Mouse (Mus musculus): Measurements from ENCODE around the gene Ttc16. TPM values are rescaled to one million over a fixed set of nuclear protein-coding genes. Genes with fewer than 3 reads are reported as not detected.
A peak's percentile ranks its signal among the peaks of the same experiment; 100 is the strongest.

Gene Ttc16
- total RNA-seq, 4 experiments from 2014 or later: 0.28 to 0.54 (median 0.45) TPM; not detected in 1

- DNase-seq: no peak
These were observed 4.3 kb upstream of the Ttc16 start for GRCm38 (mm10) chr2:32779714-32780113.

GRCm38 (mm10) chr2:32779131-32779530, 3.7 kb upstream of the Ttc16 start:
- DNase-seq: no peak

- no peak for DNase-seq
These were observed 2.6 kb upstream of the Ttc16 start for GRCm38 (mm10) chr2:32778081-32778480.

GRCm38 (mm10) chr2:32776192-32776591, 759 bp upstream of the Ttc16 start:
- DNase-seq: no peak

- DNase-seq: no peak
These were observed 2.7 kb downstream of the Ttc16 start for GRCm38 (mm10) chr2:32772626-32773279.

GRCm38 (mm10) chr2:32771886-32772285, 3.5 kb downstream of the Ttc16 start:
- no peak for DNase-seq

GRCm38 (mm10) chr2:32769327-32770085, 5.9 kb downstream of the Ttc16 start:
- no peak for DNase-seq

- no peak for DNase-seq
These were observed 6.7 kb downstream of the Ttc16 start for GRCm38 (mm10) chr2:32768661-32769285.

GRCm38 (mm10) chr2:32767241-32767640, 8.2 kb downstream of the Ttc16 start:
- no peak for DNase-seq

GRCm38 (mm10) chr2:32763353-32763752, 12.1 kb downstream of the Ttc16 start:
- DNase-seq: no peak

GRCm38 (mm10) chr2:32761859-32762258, 13.6 kb downstream of the Ttc16 start:
- DNase-seq: no peak

GRCm38 (mm10) chr2:32761361-32761760, 14.1 kb downstream of the Ttc16 start:
- DNase-seq: no peak

- no peak for DNase-seq
These were observed 16.4 kb downstream of the Ttc16 start for GRCm38 (mm10) chr2:32759001-32759400.

GRCm38 (mm10) chr2:32758503-32758902, 16.9 kb downstream of the Ttc16 start:
- DNase-seq: no peak

- peak; percentile 96 for DNase-seq
These were observed 18.2 kb downstream of the Ttc16 start, which contains the start of gene Tor2a for GRCm38 (mm10) chr2:32757056-32757845. Gene Tor2a, plus strand, starts transcription at chr2:32757234.

- DNase-seq: no peak
These were observed 18.8 kb downstream of the Ttc16 start for GRCm38 (mm10) chr2:32756674-32757055.

- no peak for DNase-seq
These were observed 23.3 kb downstream of the Ttc16 start for GRCm38 (mm10) chr2:32752181-32752580.

GRCm38 (mm10) chr2:32751665-32752033, 23.8 kb downstream of the Ttc16 start:
- DNase-seq: no peak

GRCm38 (mm10) chr2:32750887-32751664, 24.4 kb downstream of the Ttc16 start:
- peak; percentile 70 for DNase-seq

GRCm38 (mm10) chr2:32750199-32750598, 25.2 kb downstream of the Ttc16 start:
- no peak for DNase-seq

GRCm38 (mm10) chr2:32749082-32749481, 26.4 kb downstream of the Ttc16 start:
- no peak for DNase-seq
